Mouse (Mus musculus): ENCODE data around the gene Igfbp1. TPM values are rescaled to one million over a fixed set of nuclear protein-coding genes. Genes with fewer than 3 reads are reported as not detected.

Gene Igfbp1
- polyA plus RNA-seq, 1 experiment from 2014 or later: 339 TPM

DNA sequence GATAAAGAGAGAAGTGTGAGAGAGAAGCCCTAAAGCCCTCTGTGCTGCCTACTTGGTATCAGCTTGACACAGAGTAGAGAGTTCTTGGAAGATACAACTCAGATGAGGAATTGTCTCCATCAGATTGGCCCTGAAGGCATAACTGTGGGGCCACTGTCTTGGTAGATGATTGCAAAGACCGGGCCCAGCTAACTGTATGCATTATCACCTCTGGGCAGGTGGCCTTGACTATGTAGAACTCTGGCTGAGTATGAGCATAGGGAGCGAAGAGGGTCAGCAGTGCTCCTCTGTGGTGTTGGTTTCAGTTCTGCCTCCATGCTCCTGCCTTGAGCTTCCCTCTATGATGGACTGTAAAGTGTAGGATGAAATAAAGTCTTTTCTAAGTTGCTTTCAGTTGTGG lies 52.8 kb downstream of the Igfbp1 start:
- ATAC-seq (ENCODE audit: low read depth): no peak
- no peaks in the 10 kb centered on the region for H3K4me1 ChIP-seq (ENCODE audit: control insufficient read depth, low read depth, low read length)
- WGBS (ENCODE audit: insufficient replicate concordance): 50% methylated on average over 2 of the region's 2 CpGs
- H3K4me2 ChIP-seq (ENCODE audit: low read depth, low read length): no peak overlapping the region
- no peak overlapping the region for H3K27ac ChIP-seq (ENCODE audit: low read length)
- H3K36me3 ChIP-seq (ENCODE audit: control insufficient read depth, insufficient read depth): no peaks in the 10 kb centered on the region
- H3K4me3 ChIP-seq (ENCODE audit: low read depth, low read length): no peak overlapping the region
- no peak overlapping the region for H3K9ac ChIP-seq (ENCODE audit: low read depth, low read length)
- H3K9me3 ChIP-seq (replicated peaks; ENCODE audit: control insufficient read depth, low read length): no peaks in the 10 kb centered on the region
- H3K27me3 ChIP-seq (ENCODE audit: control insufficient read depth, insufficient read depth, low read depth, low read length): no peaks in the 10 kb centered on the region

DNA sequence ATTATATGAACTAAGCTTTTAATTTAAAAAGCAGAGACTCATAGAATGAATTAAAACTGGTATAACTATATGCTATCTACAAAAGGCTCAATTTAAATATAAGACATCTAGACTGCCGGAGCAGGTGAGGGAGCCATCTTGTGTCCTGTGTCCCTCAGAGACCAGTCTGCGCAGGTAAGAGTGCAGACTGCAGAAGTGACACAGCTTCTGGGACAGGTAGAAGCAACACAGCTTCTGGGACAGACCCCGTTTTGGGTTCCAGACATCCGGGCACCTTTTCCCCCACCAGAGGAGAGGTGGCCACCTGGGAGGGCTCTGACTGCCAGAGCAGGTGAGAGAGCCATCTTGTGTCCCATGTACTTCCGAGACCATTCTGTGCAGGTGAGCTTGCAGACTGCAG lies 53.3 kb downstream of the Igfbp1 start:
- WGBS (ENCODE audit: insufficient replicate concordance): 65% methylated on average over 5 of the region's 5 CpGs

More for the DNA sequence above, 53.3 kb downstream of the Igfbp1 start:
- no peak for ATAC-seq (ENCODE audit: low read depth)
- no peaks in the 10 kb centered on the region for H3K4me1 ChIP-seq (ENCODE audit: control insufficient read depth, low read depth, low read length)
- H3K27me3 ChIP-seq (ENCODE audit: control insufficient read depth, insufficient read depth, low read depth, low read length): no peaks in the 10 kb centered on the region
- no peak overlapping the region for H3K4me2 ChIP-seq (ENCODE audit: low read depth, low read length)
- no peak overlapping the region for H3K27ac ChIP-seq (ENCODE audit: low read length)
- H3K36me3 ChIP-seq (ENCODE audit: control insufficient read depth, insufficient read depth): no peaks in the 10 kb centered on the region
- no peak overlapping the region for H3K4me3 ChIP-seq (ENCODE audit: low read depth, low read length)
- H3K9ac ChIP-seq (ENCODE audit: low read depth, low read length): no peak overlapping the region
- H3K9me3 ChIP-seq (replicated peaks; ENCODE audit: control insufficient read depth, low read length): no peaks in the 10 kb centered on the region

Other genes with a start within 250 kb of the Igfbp1 start
- 0.21 and 0.31 TPM in 2 replicates for gene Adcy1, start 134.3 kb upstream of the Igfbp1 start, polyA plus RNA-seq (2015; fragmentation: Nextera tagmentation; extraction: Ambion mirVana)
- not detected in 2 replicates for gene Gm11985, start 9.2 kb upstream of the Igfbp1 start, polyA plus RNA-seq (2015; fragmentation: Nextera tagmentation; extraction: Ambion mirVana)
- gene Igfbp3, start 16.1 kb downstream of the Igfbp1 start, polyA plus RNA-seq (2015; fragmentation: Nextera tagmentation; extraction: Ambion mirVana): 14.3 and 14.9 TPM in 2 replicates

All from liver, embryonic 16.5 days (tissue).